Mouse (Mus musculus) spleen, adult 12 weeks (tissue): ENCODE data around the gene Cd244a.

ENCODE experiments used
- DNase-seq: peaks from one replicate; pipeline ENCODE4 v3.0.0; 2022; ENCODE audit warnings: low spot score

Gene Cd244a

DNA sequence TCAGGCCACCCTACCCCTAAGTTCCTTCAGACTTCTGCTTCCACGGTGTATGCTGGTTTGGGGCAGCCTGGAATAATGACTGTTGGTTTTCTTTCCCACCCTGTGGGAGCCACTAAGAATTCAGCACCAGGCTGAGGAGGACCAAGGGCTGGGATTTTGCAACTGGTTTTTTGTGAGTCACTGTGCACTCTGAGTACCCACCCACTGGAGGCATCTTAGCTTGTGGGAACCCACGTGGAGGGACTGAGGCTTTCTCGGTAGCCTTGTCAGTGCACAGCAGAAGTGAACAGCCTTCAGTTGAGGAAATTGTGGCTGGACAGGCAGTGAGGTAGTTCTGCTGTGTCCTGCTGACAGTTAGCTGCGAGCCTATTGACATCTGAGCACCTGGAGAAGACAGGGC, at the start of gene Cd244a:
Cd244a (plus strand) TSS at position 296 of the 400 bp plus-strand sequence.
- DNase-seq: no peak

DNA sequence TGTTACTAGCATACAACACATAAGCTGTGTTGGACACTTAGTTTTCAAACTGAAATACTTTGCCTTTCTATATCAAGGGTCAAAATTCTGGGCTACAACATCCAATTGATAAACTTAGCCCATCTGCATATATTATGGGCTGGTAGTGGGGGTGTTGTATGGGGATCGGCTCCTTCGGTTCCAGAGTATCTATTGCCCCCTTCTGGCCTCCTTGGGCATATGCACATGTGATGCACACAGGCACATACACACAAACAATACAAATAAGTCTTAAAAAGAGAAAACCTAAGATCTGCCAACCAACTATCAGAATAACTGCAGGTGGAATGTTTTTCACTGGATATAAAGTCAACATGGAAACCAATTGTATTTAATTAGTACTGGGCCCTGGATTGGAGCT, 45.8 kb upstream of the Cd244a start:
- DNase-seq: no peak

DNA sequence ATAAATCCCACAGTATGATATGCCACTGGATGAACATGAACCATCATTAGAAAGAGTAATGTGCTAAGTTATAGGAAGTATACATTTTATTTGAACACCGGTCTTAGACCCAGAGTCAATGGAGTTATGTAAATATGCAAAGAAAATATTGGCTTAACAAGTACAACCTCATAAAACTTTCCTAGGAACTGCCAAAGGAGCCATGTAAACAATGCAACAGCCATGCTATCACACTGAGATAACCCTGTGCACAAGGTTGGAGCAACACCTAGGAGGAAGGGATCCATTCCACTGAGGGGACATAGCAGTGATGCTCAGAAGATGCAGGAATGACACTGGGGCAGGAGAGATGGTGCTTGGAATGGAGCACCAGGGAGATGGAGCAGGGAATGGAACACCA, 45.2 kb upstream of the Cd244a start:
- DNase-seq: no peak

DNA sequence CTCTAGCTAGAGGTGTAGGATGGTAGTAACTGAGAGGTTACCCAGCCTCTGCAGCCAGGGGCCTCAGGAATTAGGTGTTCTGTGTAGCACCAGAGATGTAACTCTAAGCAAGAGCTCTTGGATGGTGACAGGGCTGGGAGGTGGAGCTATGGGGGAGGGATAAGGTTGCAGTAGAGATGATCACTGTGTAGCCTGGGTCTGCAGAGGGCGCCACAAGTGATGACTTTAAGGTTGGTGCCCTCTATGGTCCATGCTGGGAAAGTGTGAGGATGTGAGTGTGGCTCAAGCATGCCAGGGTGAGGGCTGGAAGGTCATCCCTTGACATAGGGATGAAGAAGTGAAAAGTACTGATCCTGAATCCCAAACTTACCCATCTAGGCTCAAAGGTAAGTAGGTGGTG, 44.0 kb upstream of the Cd244a start:
- no peak for DNase-seq

DNA sequence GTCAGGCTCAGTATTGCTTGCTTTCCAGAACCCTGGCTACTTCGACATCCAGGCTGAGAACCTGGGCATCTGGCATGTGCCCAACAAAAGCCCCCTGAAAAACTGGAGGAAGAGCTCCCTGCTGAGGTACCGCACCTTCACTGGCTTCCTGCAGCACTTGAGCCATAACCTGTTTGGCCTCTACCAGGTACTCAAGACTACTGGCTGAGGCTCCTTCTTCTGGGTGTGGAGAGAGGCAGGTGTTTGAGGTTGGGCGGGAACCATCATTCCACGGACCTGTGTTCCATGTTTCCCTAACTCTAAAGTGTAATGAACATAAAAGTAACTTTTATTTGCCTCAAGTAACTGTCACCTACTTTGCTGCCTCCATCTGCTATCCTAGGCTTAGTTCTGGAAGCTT, 43.4 kb upstream of the Cd244a start:
- DNase-seq: no peak

DNA sequence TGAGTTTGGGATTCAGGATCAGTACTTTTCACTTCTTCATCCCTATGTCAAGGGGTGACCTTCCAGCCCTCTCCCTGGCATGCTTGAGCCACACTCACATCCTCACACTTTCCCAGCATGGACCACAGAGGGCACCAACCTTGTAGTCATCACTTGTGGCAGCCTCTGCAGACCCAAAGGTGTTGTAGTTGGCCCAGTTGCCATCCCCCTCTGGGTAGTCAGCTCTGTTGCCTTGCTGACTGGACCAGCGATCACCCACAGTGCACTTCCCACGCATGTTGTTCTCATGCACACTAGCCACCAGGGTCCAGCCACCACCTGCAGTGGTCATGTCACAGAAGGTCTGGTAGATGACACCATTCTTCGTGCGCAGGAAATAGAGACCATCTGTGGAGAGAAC, 27.6 kb upstream of the Cd244a start:
- DNase-seq: no peak

DNA sequence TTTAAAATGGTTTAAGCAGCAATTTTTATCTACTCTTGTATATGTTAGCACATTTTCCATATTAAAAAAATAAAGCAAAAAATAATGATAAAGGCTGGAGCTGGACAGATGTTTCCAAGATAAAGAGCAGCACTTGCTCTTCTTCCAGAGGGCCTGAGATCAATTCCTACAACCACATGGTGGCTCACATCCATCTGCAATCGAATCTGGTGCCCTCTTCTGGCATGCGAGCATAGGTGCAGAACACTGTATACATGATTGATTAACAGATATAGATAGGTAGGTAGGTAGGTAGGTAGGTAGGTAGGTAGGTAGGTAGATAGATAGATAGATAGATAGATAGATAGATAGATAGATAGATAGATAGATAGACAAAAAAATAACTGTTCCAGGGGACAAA, 26.2 kb upstream of the Cd244a start:
- DNase-seq: no peak

DNA sequence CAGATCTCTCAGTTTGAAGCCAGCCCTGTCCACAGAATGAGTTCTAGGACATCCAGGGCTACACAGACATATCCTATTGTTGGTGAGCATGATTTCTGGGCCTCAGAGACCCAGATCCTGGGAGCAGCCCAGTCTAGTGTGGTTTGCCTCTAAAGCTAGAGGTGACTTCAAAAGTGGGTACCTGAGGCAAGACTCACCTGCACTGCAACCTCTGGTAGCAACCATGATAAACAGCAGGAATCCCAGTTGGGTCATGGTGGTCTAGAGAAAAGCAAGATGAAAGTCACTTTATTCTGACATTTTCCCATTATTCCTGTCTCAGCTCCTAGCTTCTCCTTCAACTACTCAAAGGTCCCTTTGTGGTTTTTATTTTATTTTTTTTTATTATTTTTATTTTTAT, 24.4 kb upstream of the Cd244a start:
- no peak for DNase-seq

DNA sequence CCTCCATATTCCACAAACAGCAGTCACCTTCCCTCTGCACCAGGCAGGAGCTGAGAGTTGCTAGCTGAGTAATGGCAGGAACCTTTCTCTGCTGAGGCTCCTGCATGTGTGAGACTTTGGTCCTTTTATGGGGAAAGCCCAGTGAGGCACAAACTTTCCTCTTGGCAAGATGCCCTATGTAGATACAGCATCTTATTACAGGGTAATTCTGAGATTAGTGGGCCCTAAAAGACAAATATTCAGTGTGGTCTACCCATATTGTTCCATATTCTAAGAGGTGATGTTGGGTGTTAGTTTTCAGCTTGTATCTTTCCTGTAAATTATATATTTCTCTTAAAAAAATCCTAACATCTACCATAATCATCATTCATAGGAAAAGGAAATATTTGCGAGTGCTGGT, 23.8 kb upstream of the Cd244a start, which contains the start of gene Itln1:
Itln1 (minus strand) TSS at position 101 of the 400 bp plus-strand sequence.
- no peak for DNase-seq

DNA sequence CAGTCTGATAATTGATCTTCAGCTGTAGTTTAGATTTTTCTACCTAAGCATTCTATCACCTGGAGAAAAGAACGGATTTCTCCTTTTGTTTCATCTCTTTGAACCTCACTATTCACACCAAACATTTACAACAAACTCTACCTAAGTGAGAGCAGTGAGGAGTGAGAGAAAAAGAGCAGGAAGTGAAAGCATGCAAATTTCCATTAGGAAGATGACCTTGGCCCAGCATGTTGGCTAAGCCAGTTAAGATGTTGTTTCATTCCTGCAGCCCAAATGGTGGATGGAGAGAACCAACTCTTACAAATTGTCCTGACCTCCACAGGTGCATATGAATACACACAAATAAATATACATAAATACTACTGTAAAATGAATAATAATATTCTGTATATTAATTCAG, 18.3 kb upstream of the Cd244a start:
- DNase-seq: no peak

DNA sequence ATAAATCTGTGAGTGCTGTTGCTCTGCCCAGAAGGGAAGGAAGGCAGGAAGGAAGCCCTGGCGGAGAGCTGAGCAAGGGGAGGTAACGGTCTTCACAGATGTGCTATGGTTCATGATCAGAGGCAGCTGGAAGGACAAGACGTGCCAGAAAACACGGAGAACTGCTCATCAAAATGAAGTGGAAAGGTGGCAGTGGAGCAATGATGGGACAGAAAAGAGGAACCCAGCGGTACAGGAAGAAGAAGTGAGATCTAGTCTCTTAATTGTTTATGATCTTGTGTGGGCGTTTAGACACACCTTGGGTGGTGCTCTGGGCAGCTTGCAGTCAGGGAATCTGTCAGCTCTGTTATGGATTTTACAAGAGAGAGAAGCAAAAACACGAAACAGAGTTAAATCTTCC, 7.7 kb upstream of the Cd244a start:
- DNase-seq: peak; percentile 5

DNA sequence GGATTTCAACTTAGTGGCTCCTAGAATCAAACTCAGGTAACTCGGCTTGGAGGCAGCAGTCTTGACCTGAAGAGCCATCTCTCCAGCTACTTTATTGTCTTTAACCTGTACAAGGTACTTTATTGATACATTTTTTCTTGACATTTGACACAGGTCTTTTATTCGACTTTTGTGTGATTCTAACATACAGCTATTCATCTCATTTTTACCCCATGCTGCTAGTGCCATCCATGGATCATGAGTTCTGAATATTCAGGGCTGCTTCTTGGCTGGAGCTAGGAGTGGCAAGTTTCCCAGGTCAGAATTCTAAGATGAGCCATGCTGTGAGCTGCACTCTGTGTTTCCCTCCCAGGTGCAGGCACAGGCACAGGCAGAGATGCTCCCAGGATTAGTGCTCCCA, 6.8 kb upstream of the Cd244a start:
- no peak for DNase-seq

DNA sequence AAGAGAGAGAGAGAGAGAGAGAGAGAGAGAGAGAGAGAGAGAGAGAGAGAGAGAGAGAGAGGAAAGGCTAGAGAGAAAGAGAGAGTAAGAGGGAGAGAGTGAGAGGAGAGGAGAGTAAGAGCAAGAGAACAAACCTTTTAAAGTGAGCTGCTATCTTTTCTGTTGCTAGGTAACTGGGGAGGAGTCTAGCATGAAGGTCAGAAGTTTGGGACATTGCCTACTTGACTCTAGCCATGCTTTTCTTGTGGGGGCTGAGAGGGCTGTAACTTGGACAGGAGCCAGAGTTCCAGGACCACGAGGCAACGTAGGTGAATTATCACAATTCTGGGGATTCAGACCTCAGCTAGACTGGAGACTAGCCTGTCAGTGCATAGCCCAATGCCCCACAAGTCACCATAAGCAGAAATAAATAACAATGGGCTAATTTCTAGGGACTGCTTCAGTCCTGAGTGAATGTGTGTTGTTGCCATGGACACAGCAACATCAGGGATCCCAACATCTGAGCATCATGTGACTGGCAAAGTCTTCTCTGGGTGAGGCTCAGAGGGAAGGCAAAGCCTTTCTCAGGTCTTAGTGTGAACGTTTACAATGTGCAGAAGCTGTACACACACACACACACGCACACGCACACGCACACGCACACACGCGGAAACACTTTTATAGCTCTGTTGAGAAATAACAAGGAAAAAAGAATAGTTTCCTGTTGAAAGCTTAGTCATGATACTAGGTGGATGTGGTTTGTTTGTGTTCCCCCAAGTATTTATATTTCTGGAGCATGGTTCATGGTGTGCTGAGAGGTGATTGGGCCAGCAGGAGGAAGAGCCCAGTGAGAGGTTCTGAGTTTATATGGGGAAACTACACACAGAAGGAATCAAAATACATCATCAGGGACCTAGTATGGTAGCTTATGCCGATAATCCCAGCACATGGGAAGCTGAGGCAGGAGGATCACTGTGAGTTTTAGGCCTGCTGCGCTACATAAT, 5.3 kb upstream of the Cd244a start:
- no peak for DNase-seq

DNA sequence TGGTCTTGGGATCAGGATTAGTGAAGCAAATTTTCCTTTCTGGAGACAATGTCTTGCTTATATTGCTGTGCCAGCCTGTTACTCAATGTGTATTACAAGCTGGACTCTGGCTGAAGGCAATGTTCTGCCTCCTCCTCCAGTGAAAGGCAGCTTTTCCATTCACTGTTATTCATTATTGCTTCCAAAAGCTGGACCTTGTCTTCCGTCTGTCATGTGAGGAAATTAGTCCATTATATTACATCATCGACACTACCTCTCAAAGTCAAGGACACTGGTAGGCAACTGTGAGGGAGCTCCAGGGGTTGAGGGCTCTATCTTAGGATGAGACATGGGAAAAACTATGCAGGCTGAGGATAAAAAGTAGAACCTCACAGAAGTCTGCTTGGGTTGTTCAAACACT, 2.6 kb upstream of the Cd244a start:
- no peak for DNase-seq

DNA sequence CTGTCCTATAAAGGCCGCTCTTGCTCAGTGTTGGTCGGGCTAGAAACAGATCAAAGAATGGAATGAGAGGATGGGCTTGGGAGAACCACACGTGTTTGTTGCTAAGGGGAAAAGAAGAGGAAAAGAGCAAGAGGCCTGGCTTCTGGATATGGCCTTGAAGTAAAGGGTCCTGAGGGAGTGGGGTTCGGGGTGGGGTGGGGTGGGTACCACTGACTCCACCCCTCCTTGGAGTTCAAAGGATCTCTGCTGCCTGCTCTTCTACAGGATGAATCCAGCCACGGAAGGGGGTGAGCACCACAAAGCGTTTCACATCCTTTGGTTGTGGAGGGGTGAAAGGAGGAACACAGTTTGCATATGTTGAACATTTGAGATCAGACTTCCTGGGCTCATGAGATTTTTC, 586 bp upstream of the Cd244a start:
- no peak for DNase-seq

DNA sequence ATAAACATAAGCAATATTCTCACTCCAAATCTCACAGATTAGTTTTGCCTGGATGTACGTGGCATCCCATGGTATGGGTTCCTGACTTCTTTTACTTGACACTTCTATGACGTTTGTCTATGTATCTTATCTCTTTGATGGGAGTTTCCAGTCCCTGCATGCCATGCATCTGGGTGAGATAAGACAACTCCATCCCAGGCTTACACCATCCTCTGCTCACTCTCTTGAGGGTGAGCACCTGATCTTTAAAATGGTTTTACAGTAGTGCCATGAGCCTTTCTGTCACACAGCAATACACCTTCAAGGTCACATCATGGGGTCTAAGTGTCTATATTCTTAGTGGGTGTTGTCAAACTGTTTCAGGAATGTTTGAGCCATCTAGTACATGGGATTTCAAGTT, 1.3 kb downstream of the Cd244a start:
- no peak for DNase-seq

DNA sequence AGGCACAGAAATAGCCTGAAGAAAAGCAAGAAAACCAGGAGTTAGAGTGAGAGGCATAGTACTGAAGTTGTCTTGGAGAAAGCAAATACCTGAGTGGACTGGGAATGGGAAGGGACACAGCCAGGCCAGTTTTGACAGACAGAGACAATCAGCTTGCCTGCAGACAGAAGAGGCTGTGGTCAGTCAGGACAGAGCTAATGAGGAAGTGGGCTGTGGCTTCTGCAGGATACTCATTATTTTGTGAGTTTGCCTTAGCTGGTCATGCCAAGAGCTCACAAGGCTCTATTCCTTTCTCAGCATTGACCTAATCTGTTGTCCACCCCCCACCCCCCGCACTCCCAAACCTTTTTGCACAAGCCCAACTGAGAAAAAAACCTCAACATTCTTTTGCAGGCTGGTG, 2.2 kb downstream of the Cd244a start:
- no peak for DNase-seq

DNA sequence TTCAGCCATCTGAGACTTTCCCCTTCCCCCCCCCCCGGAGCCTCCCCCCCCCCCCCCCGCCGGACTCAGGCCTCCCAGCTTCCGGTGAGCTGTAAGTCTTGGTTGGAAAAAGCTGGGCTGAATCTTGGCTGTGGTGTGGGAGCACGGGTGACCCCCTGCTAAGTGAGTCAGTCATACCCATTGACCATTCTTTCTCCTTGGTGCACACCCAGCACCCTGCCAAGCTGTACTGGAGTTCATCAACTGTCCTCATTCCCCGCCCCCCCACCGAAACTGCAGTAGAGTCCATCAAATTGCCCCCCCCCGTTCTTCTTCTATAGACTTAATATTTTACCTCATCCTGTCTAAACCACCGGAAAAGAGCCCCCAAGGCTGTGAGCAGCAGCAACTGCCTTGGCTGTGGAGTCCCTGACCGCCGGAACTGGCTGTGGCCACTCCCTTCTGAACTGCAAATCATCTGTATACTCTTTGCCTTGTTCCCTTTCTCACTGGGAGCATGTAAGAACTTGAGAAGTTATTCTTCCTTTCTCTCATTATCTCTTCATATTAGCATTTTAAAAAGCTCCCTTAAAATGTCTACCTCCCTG, 2.7 kb downstream of the Cd244a start:
- DNase-seq: no peak

DNA sequence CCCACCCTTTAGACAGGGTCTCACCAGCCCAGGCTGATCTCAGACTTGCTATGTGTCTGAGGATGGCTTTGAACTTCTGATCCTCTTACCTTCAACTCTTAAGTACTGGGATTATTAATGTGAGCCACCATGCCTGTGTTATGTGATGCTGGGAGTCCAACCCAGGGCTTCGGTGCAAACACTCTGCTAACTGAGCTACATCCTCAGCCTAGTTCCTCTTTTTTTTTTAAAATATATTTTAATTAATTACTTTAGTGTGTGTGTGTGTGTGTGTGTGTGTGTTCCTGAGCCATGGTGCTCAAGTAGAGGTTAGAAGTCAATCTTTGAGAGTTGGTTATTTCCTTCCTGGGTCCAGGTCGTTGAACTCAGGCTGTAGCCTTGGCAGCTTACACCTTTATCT, 4.0 kb downstream of the Cd244a start:
- no peak for DNase-seq

DNA sequence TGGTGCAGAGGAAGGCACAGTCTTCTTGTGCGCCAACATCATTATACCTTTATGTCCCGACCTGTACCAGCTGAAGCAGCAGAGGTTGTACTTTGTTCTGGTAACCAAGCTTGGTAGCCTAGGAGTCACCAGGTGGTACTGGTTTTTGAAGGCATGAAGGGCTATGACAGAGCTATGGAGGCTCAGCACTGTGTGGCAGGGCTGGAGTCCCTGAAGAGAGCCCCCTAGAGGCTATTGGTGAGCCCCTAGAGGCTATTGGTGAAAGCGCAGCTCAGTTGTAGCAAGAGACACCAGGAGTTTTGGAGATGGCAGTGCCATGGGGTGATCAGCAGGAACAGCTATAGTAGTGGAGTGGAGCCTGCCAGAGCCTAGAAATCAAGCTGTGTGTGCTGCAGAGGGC, 5.3 kb downstream of the Cd244a start:
- DNase-seq: no peak

DNA sequence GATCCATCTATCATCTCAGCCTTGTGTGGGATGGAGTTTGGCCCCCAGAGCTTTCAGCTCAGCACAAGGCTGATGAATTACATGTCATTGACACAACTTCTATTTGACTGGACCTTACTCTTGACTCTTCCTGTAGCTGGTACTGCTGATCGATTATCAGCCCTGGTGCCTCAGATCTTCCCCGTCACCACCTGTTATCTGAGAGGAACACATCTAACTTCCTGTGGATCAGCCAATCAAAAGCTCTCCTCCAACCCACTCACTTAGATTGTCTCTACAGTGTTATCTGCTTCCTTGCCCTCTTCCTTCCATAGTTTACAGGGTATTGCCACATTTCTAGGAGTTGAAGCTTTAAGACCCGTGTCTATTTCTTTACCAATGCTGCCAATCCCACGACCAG, 6.9 kb downstream of the Cd244a start:
- DNase-seq: no peak

DNA sequence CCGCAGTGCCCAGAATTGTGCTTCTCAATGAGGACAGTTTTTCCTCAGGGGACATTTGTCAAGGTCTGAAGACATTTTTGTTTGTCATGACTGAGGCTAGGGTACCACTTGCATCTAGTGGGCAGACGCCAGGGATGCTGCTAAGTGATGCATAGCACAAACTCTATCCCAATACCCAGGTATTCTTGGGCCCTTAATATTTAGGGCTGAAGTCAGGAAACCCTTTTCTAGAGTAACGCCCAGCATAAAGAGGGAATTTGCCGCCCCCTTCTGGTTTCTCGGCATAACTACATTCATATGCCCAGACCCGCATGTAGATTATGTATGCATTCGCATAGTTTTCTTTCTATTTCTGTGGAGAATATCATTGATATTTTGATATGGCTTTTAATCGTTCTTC, 7.8 kb downstream of the Cd244a start:
- DNase-seq: peak; percentile 27

DNA sequence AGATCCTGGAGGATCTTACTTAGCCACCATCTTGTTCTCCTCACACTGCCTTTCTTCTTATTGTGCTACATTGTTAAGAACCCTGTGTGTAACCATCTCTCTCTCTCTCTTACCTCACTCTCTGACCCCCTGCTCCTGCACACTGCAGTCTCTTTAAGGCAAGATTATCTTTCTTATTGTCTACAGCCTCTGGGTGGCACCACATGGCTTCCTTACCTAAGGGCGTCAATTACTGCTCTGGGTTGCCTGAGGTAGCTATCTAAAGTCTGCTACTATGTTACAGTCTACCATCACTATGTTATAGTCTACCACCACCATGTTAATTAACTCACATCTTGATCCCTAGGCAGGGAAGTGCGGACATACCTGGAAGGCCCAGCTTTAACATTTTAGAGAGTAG, 9.4 kb downstream of the Cd244a start:
- no peak for DNase-seq

DNA sequence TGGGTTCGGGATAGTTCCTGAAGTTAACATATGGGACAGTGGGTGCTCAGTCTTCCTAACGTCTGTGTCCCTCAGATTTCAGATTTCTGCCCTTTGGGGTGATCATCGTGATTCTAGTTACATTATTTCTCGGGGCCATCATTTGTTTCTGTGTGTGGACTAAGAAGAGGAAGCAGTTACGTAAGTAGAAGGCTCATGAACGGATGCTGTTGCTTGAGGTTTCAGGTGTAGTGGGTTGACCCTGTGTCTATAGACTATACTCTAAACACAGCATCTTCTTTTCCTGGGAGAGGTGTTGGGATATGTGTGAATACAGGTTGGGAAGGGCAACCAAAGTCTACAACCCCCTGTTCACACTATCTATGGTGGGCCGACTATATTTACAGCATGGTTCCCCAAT, 18.2 kb downstream of the Cd244a start:
- no peak for DNase-seq
